Mouse (Mus musculus) limb, embryonic 11.5 days (tissue): ENCODE data around the gene Rnf181. TPM values are rescaled to one million over a fixed set of nuclear protein-coding genes. Genes with fewer than 3 reads are reported as not detected.

Experiments
- ATAC-seq: fragments of 200-750 bp; cut with Nextera tagmentation; 2 replicates; pipeline ENCODE4 v1.8.0; 2017; ENCODE audit warnings: low read depth; ENCODE audit not compliant: insufficient number of reproducible peaks, low FRiP score, low TSS enrichment
- DNase-seq: peaks from one replicate; pipeline ENCODE4 v3.0.0-alpha.2; 2015; ENCODE audit warnings: low spot score
- H3K27ac ChIP-seq: fragments of 300-500 bp; sonication (generic); replicated peaks from 2 replicates; pipeline ENCODE4 v1.5.1; 2014; ENCODE audit warnings: low read depth, mild to moderate bottlenecking, low read length
- H3K27me3 ChIP-seq: fragments of 300-500 bp; sonication (generic); 2 replicates; pipeline ENCODE4 v1.6.1; 2014; ENCODE audit warnings: mild to moderate bottlenecking, low read length, mixed read lengths; ENCODE audit not compliant: control insufficient read depth, insufficient read depth
- H3K36me3 ChIP-seq: fragments of 300-500 bp; sonication (generic); 2 replicates; pipeline ENCODE4 v1.6.1; 2014; ENCODE audit warnings: mild to moderate bottlenecking, low read length, moderate library complexity, mixed read lengths; ENCODE audit not compliant: control insufficient read depth, insufficient read depth
- H3K4me1 ChIP-seq: fragments of 300-500 bp; sonication (generic); 2 replicates; pipeline ENCODE4 v1.6.1; 2014; ENCODE audit warnings: low read length, mixed read lengths; ENCODE audit not compliant: control insufficient read depth, insufficient read depth
- H3K4me2 ChIP-seq: fragments of 300-500 bp; sonication (generic); 2 replicates; pipeline ENCODE4 v1.6.1; 2014; ENCODE audit warnings: low read depth, mild to moderate bottlenecking, moderate library complexity; ENCODE audit not compliant: severe bottlenecking
- H3K4me3 ChIP-seq: fragments of 300-500 bp; sonication (generic); 2 replicates; pipeline ENCODE4 v1.5.1; 2014; ENCODE audit warnings: low read depth, low read length
- H3K9ac ChIP-seq: fragments of 300-500 bp; sonication (generic); 2 replicates; pipeline ENCODE4 v1.6.1; 2014; ENCODE audit warnings: mild to moderate bottlenecking, low read length
- H3K9me3 ChIP-seq: fragments of 300-500 bp; sonication (generic); 2 replicates; pipeline ENCODE4 v1.6.1; 2016; ENCODE audit warnings: low read length; ENCODE audit not compliant: control insufficient read depth
- WGBS: fragments of 180-500 bp; shearing (Covaris S2); extraction: QIAGEN DNeasy Blood & Tissue Kit; methylation state at CpG from one replicate; pipeline ENCODE4 v1.1.7; 2014; 5-methylcytosine and 5-hydroxymethylcytosine counted together
- polyA plus RNA-seq: library from polyadenylated mRNA; unstranded; fragments of >200 nt; fragmentation: Nextera tagmentation; extraction: Ambion mirVana; gene quantifications from 2 replicates; pipeline ENCODE4 v1.2.1, GENCODE M21; 2014

Rnf181 gene
- polyA plus RNA-seq, 1 experiment from 2014 or later, result 96.0 TPM

DNA sequence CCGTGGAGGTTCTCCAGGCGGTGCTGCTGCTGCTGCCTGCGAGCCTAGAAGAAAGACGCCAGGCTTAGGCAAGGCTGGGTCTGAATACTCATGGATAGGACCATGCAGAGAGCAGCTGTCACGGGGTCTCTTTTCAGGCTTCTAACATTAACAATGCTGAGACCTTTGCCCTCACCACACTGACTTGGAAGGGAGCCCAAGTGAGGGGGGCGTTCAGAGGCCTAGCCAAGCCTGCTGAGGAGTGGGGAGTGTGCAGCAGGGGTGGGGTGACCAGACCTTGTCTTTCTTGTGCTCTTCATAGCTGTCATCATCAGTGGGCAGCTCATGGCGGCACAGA, 6.2 kb downstream of the Rnf181 start:
- H3K4me1 ChIP-seq, result no peaks in the 10 kb centered on the region; the same call in 1 of the 2 replicates
- WGBS, result 82% methylated on average over 7 of the region's 7 CpGs
- H3K4me3 ChIP-seq, result no peak overlapping the region
- H3K9ac ChIP-seq, result no peak overlapping the region
- DNase-seq, result no peak
- no peak overlapping the region for H3K4me2 ChIP-seq
- no peak overlapping the region for H3K27ac ChIP-seq
- peaks cover 5% of the 10 kb centered on the region; the same call in 1 of the 2 replicates for H3K36me3 ChIP-seq
- no peak for ATAC-seq
- no peaks in the 10 kb centered on the region for H3K9me3 ChIP-seq
- H3K27me3 ChIP-seq, result no peaks in the 10 kb centered on the region

DNA sequence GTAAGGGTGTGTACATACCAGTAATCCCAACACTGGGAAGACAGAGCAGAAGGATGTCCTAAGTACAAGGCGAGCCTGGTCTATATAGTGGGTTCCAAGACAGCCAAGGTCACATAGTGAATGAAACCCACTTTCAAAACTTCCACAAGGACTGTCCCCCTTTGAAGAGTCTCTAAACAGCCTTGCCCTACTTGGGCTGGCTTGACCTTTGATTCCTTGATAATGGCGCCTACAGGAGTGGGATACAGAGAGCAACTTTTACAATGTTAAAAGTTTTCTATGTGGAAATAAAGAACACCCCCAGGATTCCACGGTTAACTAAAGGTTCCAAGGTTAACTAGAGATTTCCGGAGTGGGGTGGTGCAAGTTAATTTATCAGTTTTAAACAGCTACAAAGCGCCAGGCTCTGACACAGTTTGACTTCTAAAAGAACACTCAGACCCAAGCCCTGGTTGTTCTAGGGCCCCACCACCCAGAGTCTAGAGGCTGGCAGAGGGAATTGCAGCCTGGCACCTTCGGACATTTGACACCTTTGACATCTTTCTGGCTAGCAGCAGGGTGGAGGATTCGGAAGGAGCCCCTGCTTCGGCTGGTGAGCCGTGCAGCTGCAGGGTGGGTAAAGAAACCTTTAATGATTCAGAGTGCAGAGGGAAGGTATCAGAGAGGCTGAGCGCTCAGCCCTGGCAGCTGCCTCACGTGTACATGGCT, 6.7 kb downstream of the Rnf181 start:
- H3K4me3 ChIP-seq, result no peak overlapping the region
- DNase-seq (no peak), ATAC-seq (no peak)
- no peaks in the 10 kb centered on the region for H3K9me3 ChIP-seq
- H3K27me3 ChIP-seq, result no peaks in the 10 kb centered on the region
- H3K27ac ChIP-seq, result no peak overlapping the region
- peaks cover 5% of the 10 kb centered on the region; the same call in 1 of the 2 replicates for H3K36me3 ChIP-seq
- WGBS, result 88% methylated on average over 11 of the region's 11 CpGs
- no peak overlapping the region for H3K9ac ChIP-seq
- H3K4me2 ChIP-seq, result no peak overlapping the region
- H3K4me1 ChIP-seq, result no peaks in the 10 kb centered on the region; the same call in 1 of the 2 replicates

DNA sequence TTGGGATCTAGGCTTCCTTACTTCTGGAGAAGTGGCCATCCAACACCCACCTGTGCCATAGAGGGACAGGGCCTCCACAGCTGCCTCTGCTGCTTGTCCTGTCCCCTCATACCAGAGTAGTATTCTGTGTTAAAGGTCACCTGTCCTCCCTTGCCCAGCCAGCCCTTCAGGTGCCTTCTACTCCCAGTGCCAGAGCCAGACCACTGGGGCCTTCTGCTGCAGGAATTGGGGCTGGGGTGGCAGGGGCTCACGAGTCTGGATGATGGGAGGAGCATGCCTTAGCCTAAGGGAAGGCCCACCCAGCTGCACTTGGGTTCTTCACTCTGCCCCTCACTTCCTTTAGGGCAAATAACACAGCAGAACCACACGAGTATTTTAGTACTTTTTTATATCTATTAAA, 7.4 kb downstream of the Rnf181 start:
- no peak for ATAC-seq
- Histone ChIP-seq H3K4me3 (no peak overlapping the region), H3K4me1 (peaks cover 4% of the 10 kb centered on the region; the same call in 1 of the 2 replicates), H3K27ac (no peak overlapping the region), H3K4me2 (no peak overlapping the region), H3K36me3 (peaks cover 5% of the 10 kb centered on the region; the same call in 1 of the 2 replicates), H3K27me3 (no peaks in the 10 kb centered on the region), H3K9ac (no peak overlapping the region), H3K9me3 (no peaks in the 10 kb centered on the region)
- DNase-seq, result no peak
- WGBS, result 76% methylated on average over 2 of the region's 2 CpGs

DNA sequence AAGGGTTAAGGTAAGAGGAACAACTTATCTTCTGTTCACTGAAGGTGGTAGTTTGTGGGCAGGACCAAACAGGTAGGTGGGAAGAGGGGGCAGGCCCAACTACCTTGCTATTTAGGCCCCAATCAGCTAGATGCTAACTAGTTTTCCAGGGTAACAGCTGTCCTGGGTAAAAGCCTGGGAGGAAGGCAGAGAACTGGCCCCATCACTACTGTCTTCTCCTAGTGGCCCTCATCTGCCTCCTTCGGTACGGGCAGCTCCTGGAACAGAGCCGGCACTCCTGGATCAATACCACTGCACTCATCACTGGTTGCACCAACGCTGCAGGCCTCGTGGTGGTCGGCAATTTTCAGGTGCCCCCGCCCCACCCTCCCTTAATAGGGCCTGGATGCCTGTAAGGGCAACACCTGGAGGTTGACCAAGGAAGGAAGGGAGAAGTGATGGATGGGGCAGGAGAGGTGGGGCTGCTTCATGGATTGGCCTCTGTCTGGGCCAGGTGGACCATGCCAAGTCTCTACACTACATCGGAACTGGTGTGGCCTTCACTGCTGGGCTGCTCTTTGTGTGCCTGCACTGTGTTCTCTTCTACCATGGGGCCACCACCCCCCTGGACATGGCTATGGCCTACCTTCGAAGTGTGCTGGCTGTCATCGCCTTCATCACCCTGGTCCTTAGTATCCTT, 8.5 kb downstream of the Rnf181 start:
- Histone ChIP-seq H3K9ac (no peak overlapping the region), H3K27ac (no peak overlapping the region), H3K36me3 (peaks cover 5% of the 10 kb centered on the region; the same call in 1 of the 2 replicates), H3K4me1 (peaks cover 7% of the 10 kb centered on the region; the same call in 1 of the 2 replicates), H3K4me2 (no peak overlapping the region), H3K9me3 (no peaks in the 10 kb centered on the region), H3K4me3 (no peak overlapping the region), H3K27me3 (no peaks in the 10 kb centered on the region)
- no peak for DNase-seq
- 82% methylated on average over 9 of the region's 10 CpGs for WGBS
- ATAC-seq, result no peak

DNA sequence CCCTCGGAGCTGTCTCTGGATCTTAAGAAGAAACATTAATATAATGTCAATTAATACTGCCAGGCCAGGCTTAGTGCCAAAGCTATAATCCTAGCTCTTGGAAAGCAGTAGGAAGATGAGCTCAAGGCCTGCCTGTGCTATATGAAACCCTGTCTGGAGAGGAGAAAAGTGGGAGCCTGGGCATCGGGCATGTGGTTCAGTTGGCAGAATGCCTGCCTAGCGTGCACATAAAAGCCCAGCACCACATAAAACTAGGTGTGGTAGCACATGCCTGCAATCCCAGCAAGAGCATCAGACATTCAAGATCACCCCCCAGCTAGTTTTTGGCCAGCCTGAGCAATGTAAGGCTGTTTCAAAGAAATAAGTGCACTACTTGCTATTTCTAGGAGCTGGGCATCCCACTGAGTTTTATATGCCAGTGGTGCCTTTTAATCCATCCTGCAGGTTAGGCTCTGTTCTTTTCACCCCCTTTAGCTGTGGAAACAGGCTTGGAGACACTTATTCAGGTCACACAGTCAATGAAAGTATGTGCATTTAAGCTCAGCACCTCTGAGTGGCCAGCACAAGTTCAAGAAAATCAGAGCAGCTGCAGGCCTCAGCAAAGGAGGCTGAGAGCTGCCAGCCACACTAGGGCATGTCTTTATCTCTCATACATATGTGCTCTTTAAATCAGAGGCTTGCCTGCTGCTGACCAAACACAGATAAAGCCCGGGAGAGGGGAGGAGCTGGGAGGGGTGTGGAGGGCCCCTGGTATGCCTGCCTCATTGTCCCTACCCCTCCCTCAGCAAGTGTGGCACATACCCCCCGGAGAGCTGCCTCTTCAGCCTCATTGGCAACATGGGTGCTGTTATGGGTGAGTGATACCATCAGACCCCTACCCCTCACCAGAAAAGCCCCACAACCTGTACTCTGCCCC, 9.3 kb downstream of the Rnf181 start:
- Histone ChIP-seq H3K36me3 (peaks cover 5% of the 10 kb centered on the region; the same call in 1 of the 2 replicates), H3K9ac (no peak overlapping the region), H3K9me3 (no peaks in the 10 kb centered on the region), H3K27me3 (no peaks in the 10 kb centered on the region), H3K27ac (no peak overlapping the region), H3K4me2 (no peak overlapping the region), H3K4me1 (peaks cover 7% of the 10 kb centered on the region; the same call in 1 of the 2 replicates), H3K4me3 (no peak overlapping the region)
- DNase-seq, result no peak
- 77% methylated on average over 5 of the region's 5 CpGs for WGBS
- no peak for ATAC-seq

DNA sequence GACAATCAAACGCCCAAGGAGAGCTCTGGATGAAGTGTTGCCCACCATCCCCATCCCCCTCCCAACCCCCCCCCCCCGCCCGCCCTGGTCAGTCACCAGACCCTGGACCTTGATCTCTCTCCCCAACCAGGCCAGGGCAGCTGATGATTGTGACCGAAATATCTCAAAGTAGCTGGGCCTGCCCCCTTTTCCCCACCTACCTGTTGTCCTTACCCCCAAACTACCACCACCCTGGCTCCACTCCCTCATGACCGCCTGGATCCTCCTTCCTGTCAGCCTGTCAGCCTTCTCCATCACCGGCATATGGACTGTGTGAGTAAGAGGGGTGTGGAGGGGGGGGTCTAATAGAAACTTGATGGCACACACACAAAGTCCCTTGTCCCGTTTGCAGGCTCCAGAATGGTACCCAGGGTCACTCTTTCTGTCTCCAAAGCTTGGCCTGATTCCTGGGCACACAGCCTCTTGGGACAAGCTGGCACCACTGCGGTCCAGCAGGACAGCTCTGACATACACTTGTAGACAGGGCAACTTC, 10.7 kb downstream of the Rnf181 start:
- WGBS, result 31% methylated on average over 8 of the region's 8 CpGs
- peak overlapping the region; percentile 68 for H3K9ac ChIP-seq
- H3K4me3 ChIP-seq, result peak overlapping the region; percentile 59
- peaks cover 7% of the 10 kb centered on the region; the same call in 1 of the 2 replicates for H3K4me1 ChIP-seq
- peaks cover 6% of the 10 kb centered on the region for H3K36me3 ChIP-seq
- H3K27ac ChIP-seq, result no peak overlapping the region
- H3K4me2 ChIP-seq, result peak overlapping the region; percentile 95
- no peaks in the 10 kb centered on the region for H3K9me3 ChIP-seq
- DNase-seq, result no peak
- ATAC-seq, result no peak; the same call in 1 of the 2 replicates
- no peaks in the 10 kb centered on the region for H3K27me3 ChIP-seq

DNA sequence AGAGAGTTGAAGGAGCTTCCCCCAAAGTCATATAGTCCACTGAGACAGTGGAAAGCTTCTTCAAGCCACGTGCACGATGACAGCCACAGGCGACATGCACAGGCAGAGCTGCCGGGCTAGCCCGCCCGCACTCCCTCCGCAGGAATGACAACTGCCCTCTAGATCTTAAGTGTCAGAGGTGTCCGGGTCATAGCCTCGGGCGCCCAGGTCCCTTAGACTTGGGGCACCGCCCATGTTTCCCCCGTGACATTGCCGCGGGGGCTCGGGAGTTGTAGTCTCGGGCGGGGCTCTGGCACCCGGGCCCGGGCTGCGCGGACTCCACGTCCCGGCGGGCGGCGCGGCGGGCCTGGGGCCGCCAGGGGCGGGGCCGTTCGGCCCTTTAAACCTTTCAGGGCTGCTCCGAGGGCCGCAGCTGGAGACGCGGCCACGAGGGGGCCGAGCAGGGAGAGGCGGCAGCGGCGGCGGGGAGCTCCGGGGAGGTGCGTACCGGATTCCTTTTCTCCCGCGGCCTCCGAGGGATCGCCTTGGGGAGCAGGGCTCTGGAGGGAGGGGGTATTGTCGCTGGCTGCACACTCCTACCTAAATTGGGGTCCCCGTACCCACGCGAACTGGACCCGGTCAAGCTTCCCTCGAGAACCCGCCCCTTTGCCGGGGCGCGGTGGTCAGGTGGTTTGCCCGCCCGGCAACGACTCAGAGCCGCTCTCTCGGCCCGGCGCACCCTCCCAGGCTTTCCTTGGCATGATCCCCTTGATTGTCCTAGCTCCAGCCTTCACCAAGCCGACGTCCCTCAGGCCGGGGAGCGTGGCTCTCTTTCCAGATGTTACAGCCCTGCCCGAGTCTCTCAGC, 11.5 kb downstream of the Rnf181 start, which contains the start of gene Tmem150a:
Gene Tmem150a (plus strand): TSS at position 382 of the 846 bp plus-strand sequence.
- Histone ChIP-seq H3K27me3 (no peaks in the 10 kb centered on the region), H3K4me3 (peak within 1 kb of the TSS; percentile 59), H3K9me3 (no peaks in the 10 kb centered on the region), H3K4me2 (peak within 1 kb of the TSS; percentile 95), H3K27ac (no peak within 1 kb of the TSS), H3K4me1 (peaks cover 7% of the 10 kb centered on the region; the same call in 1 of the 2 replicates), H3K9ac (peak within 1 kb of the TSS; percentile 68), H3K36me3 (peaks cover 6% of the 10 kb centered on the region)
- DNase-seq (peak; percentile 81), ATAC-seq (peak; percentile 81)
- under 1% methylated on average over 70 of the region's 71 CpGs for WGBS
